Mouse (Mus musculus) stomach, adult 2 months (tissue): Measurements from ENCODE around the gene Ncmap. TPM values are rescaled to one million over a fixed set of nuclear protein-coding genes. Genes with fewer than 3 reads are reported as not detected.

ENCODE experiments used
- polyA plus RNA-seq: library from polyadenylated mRNA; depleted of rRNA; stranded (reverse); fragments of >200 nt; gene quantifications from 2 replicates; pipeline ENCODE4 v1.2.3, GENCODE M21; 2012; rRNA removed

Gene Ncmap
- polyA plus RNA-seq, result 28.3 and 34.5 TPM in 2 replicates

DNA sequence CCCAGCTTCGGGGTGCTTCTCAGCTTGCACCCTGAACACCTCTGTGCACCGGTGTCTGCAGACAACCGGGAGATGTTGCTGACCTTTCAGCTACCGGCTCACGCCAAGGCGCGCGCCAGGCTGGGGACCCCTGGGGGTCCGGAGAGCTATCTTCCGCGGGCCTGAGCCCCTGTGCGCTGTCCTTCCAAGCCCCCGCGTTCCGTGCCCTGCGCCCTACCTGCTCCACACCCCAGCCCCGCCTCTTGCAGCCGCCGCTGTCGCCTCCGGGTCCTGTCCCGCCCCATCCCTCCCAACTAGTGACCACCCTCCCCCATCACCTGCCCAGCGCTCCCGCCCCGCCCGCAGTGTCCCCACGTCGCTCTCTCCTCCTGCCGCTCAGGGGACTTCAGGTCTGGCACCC lies at the start of gene Ncmap:
TSS of gene Ncmap (minus strand) at position 237 of the 400 bp plus-strand sequence.

DNA sequence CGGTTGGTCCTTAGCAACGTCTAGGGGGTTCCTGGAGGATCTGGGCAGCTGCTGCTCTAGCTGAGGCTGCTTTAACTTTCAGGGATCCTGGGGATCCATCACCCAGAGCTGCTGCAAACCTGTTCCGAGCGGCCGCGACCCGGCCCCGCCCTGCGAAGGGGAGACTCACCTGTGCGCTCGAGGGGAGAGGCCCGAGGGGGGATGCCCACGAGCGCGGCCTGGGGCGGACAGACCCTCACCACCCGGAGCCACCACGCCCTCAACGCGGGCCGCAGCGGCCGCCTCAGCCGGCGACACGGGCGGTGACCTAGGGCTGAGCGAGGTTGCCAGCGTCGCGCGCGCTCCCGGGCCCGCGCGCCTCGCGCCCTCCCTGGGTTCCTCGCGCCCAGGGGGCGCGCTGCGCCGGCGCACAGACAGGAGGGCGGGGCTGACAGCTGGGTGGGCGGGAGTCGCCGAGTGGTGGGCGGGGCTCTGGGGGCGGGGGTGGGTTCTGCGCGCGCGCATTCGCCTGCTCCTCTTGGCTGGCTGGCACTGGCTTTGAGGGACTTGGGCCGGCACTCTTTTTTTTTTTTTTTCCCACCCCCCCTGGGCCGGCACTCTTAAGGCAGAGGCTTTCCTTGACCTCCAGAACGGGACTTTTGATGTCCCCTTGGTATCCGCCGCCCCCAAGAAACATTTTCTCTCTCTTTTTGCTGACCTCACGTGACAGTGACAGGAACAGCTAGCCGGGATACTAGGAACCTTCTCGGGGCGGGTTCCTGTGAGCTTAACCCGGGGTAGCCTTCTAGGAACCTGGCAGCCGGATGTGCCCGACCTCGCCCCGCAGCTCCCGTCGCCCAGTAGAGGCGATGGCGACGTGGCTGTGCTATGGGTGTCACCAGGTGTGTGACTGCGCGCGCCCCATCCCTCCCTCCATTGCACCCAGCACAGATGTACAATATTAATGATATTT lies 35.7 kb upstream of the Ncmap start, which contains the start of gene Rcan3:
TSS of gene Rcan3 (minus strand) at position 411 of the 952 bp plus-strand sequence.

DNA sequence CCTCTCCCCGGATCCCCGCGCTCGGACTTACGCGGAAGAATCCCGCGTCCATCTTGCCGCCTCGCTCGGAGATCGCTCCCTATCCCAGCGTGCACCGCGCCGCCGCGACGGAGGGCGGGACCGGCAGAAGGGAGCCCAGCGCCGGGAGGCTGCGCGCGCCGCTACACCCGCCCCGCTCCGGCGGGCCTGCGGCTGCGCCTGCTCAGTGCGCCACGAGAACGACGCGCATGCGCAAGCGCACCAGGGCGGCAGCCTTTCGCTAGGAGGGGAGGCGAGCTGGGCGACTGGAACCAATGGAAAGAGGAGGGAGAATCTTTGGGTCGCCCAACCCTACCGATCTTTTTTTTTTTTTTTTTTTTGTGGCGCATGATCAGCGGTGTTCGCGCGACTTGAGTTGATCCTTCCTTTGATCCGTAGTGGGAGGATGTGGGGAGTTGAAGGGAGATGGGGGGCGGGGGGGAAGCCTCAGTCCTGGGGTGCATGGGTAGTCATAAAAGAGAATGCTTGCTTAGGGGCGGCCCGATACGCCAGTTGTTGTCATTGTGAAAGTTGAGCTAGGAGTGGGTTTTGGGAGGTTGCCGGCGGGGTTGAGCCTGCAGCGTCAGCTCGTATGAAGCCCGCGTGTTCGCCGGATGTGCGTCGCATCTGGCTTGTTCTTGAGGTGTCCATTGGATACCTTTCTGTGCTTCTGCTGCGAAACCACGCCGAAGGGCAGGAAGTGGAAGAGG lies 44.8 kb downstream of the Ncmap start, which contains the start of gene Srrm1:
TSS of gene Srrm1 (minus strand) at position 256 of the 728 bp plus-strand sequence.

Other genes with a start within 250 kb of the Ncmap start
- gene Clic4, start 125.4 kb downstream of the Ncmap start, polyA plus RNA-seq, result 28.2 and 32.5 TPM in 2 replicates
- 5.0 and 6.5 TPM in 2 replicates for gene Srrm1, start 44.9 kb downstream of the Ncmap start, polyA plus RNA-seq
- gene Rcan3, start 35.6 kb upstream of the Ncmap start, polyA plus RNA-seq, result 9.7 and 11.0 TPM in 2 replicates
- not detected in 2 replicates for gene Stpg1, start 96.6 kb upstream of the Ncmap start, polyA plus RNA-seq
- 14.0 and 22.2 TPM in 2 replicates for gene Nipal3, start 96.8 kb upstream of the Ncmap start, polyA plus RNA-seq
- gene Grhl3, start 175.4 kb upstream of the Ncmap start, polyA plus RNA-seq, result 4.9 and 6.6 TPM in 2 replicates